Mouse (Mus musculus) cerebellum, postnatal 4 days (tissue): ENCODE measurements around the gene Zbtb45.
A peak's percentile ranks its signal among the peaks of the same experiment; 100 is the strongest.

ENCODE experiments used
- DNase-seq, 2 experiments: peaks; one replicate each; pipeline ENCODE4 v3.0.0; 2022; ENCODE audit warnings: low spot score in 2 of 2, mixed read lengths in 1 of 2

Gene Zbtb45

DNA sequence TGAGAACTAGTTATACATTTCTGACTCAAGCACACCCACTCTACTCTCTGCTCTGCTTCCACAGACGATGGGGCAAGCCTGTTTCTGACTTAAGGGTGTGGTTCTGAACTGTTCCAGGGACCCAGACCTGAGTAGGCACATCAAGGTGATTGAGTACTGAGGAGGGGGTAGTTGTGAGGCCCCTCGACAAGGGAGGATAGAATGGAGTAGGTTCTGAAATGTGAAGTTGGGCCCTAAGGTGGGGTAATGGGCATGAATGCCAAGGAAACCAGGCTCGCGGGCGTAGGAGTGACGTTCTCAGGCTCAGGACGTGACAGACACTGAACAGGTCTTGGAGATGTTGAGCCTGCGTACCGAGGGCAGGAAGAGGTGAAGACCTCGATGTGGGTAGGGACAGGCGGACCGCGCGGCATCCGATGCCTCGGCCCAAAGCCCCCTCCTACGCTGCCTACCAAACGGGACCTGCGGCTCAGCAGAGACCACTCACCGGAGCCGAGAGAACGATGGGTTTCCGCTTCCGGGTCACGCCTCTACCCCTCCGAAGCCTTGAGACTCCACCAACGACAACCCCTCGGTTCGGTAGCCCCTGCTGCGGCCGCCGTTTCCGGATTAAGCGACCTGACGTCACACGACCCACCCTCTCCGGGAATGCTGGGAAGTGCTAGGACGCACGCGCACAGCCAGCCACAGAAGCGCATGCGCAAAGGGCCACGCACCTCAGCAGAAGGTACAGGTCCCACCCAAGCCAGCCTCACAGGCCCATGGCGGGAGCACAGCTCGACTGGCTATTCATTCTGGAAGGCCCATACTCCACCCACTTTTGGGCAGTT is 24.5 kb upstream of the Zbtb45 start, which contains the start of gene Chmp2a:
TSS of gene Chmp2a (minus strand) at position 660 of the 830 bp plus-strand sequence.
- peak; percentile 97 for DNase-seq

- DNase-seq, result no peak
These were observed 23.8 kb upstream of the Zbtb45 start for GRCm38 (mm10) chr7:13033451-13034147.

GRCm38 (mm10) chr7:13032541-13032940 is 22.7 kb upstream of the Zbtb45 start:
- DNase-seq, result no peak

DNA sequence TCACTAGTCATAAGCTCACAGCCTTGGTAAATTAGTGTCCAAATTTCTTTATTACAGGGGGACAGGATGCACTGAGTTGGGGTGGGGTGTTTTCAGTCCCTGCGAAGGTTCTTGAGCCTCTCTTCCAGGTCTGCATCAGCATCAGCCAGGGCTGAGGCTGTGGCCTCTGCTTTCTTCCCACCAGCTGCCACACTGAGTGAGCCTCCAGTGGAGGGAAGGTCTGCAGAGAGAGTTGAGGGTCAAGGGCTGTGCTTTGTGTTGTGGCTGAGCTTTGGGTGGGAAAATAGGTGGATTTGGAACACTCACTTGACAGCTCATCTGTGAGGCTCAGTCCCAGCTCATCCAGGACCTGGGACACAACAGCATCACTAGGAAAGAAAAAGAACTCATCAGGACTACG is 22.1 kb upstream of the Zbtb45 start:
- no peak for DNase-seq

- DNase-seq, result no peak
These were observed 21.2 kb upstream of the Zbtb45 start for GRCm38 (mm10) chr7:13031069-13031468.

GRCm38 (mm10) chr7:13028986-13029385 is 19.2 kb upstream of the Zbtb45 start:
- no peak for DNase-seq

GRCm38 (mm10) chr7:13025511-13026112 is 15.8 kb upstream of the Zbtb45 start:
- no peak for DNase-seq

DNA sequence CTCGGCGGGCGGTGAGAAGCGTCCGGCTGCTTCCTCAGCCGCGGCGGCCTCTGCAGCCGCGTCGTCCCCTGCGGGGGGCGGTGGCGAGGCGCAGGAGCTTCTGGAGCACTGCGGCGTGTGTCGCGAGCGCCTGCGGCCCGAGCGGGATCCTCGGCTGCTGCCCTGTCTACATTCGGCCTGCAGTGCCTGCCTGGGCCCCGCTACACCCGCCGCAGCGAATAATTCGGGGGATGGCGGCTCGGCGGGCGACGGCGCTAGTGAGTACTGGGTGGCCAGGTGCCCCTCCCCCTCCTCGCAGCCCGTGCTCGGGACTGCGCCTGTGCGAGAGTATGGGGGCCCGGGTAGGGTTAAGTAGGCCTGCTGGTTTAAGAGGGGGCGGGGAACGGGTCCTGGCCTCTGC is 15.0 kb upstream of the Zbtb45 start:
- peak; percentile 72 to 88 for DNase-seq

- DNase-seq, result peak; percentile 83 to 96
These were observed 14.3 kb upstream of the Zbtb45 start for GRCm38 (mm10) chr7:13023928-13024731.

GRCm38 (mm10) chr7:13022773-13023535 is 13.1 kb upstream of the Zbtb45 start:
- DNase-seq, result peak in 1 of 2 experiments; percentile 61

- DNase-seq, result no peak
These were observed 5.4 kb upstream of the Zbtb45 start for GRCm38 (mm10) chr7:13015217-13015616.

- no peak for DNase-seq
These were observed 4.5 kb upstream of the Zbtb45 start for GRCm38 (mm10) chr7:13014275-13014839.

DNA sequence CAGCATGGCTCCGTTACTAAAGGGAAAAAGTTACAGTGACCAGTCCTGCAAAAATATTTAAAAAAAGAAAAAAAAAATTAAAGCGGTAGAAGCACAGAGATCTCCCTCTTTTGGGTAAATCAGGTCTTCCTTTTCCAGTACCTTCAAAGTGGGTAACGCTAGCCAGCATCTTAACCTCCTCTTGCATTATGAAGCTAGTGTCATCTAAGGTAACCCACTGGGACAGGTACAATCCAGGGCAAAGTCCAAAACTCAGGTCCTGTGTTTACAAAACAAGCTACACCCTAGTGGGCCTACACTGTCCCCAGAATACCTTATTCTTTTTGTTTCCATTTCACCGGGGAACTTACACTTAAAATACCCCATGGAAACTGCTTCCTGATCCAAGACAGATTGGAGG is 3.8 kb upstream of the Zbtb45 start:
- no peak for DNase-seq

DNA sequence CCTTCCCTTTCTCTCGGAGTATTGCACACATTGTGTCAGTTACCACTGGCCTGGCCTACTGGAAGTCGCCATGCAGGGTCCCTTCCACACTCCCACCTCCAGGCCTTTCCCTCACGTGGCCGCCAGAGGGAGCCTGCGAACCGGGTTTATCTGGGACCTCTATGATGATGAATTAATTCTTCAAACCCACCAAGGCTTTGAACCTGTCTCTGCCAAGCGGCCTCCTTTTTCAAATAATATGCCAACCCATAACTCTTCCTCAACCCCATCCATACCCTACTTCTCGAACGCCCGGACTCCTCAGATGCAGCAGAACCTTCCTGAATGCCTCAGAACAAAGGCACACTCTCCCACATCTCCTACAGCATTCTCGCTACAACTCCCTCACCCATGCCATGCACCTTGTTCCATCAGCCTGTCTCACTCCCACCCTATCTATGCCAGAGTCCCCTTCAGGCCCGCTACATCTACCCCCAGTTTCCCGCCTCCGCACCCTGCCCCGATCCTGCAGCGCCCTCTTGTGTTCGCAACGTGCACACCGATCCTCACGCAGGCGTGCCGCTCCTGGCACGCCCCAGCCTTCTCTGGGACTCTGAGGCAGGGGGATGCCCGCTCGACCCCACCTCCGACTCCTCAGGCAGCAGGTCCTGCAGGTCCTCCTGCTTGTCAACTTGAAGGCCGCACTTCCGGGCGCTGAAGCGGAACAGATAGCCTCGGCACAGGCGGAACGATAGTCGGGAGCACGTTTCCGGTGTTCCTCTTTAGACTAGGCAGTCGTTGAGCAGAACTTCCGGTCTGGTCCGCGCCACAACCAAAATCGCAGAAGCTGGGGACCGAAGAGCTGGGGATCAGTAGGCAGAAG is 460 bp downstream of the Zbtb45 start:
- DNase-seq, result peak; percentile 84 to 92

DNA sequence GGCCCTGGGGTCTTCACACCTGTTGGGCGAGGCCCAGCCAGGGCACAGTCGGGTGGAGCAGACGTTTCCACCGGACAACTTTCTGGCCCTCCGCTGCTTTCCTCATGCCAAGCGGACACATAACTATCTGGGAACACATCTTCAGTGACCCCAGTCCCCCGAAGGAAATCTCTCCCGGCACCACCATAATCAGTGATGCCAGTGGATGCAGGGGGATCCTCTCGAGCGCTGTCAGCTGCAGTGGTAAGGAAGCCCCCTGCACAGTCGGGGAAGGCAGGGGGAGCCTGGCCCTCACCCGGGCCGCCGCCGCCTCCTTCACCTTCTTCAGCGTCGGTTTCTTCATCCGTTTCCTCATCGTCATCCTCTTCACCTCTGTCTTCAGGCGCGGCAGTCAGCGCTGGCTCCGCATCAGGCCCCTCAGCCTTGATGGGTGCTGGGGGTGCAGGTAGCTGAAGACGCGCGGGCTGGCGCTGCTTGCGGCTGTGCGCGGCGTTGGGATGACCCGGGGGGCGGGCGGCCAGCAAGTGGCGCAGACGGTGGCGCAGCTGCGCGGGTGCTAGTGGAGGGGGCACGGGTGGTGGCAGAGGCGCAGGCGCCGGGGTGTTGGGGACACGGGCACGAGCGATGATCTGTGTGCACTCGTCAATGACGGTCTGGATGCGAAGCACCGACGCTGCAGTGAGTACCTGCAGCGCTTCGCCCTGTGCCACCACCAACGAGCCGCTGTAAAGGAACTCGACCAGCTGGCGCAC is 2.3 kb downstream of the Zbtb45 start:
- DNase-seq, result peak in 1 of 2 experiments; percentile 21

DNA sequence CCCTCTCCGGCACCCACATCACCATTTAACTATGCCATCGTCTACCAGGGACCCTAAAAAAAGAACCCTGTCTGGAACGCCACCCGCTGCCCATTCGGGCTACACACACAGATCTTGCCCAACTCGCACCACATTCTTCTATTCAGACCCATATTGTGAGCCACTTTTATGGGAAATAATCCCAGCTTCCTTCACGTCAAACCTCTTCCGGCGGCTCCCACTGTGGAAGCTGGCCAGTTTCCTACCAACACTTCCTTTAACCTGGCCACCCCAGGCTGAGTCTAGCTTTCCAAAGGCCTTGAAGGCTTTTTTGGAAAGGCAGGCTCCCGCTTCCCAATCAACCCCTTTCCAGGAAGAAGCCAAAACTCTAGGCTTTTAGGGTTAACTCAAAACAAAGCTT is 3.3 kb downstream of the Zbtb45 start:
- peak in 1 of 2 experiments; percentile 1 for DNase-seq

- peak in 1 of 2 experiments; percentile 20 for DNase-seq
These were observed 3.8 kb downstream of the Zbtb45 start for GRCm38 (mm10) chr7:13006011-13006410.

- no peak for DNase-seq
These were observed 6.5 kb downstream of the Zbtb45 start for GRCm38 (mm10) chr7:13003380-13003779.

DNA sequence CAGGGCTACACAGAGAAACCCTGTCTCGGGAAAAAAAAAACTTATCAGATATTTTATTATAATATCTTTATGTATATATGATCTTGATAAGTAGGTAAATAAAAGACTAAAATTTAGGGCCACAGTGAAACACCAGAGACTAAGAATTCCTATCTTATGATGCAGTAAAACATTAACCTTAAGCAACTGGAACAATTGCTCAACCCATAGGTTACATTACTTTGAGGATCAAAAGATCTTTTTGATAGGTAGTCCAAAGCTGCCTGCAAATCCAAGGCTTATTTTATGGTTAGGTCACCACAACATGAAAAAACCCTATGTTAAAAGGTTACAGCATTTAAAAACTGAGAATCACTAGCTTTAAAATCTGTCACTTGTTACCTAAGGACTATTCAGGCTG is 8.2 kb downstream of the Zbtb45 start:
- DNase-seq, result no peak
